Mouse (Mus musculus) layer of hippocampus, adult 11-12 months (tissue): Measurements from ENCODE around the gene Pcif1.

Experiments used
- DNase-seq: peaks from one replicate; pipeline ENCODE4 v3.0.0; 2022; ENCODE audit warnings: low spot score

Pcif1 gene

GRCm38 (mm10) chr2:164894048-164894447, 14.9 kb downstream of the Pcif1 start:
- DNase-seq, result no peak

GRCm38 (mm10) chr2:164894644-164895043, 15.5 kb downstream of the Pcif1 start:
- DNase-seq, result no peak

- no peak for DNase-seq
Observed at GRCm38 (mm10) chr2:164895885-164896284, 16.8 kb downstream of the Pcif1 start.

- no peak for DNase-seq
Observed at GRCm38 (mm10) chr2:164898008-164898407, 18.9 kb downstream of the Pcif1 start.

- DNase-seq, result no peak
Observed at GRCm38 (mm10) chr2:164899034-164899433, 19.9 kb downstream of the Pcif1 start.

- no peak for DNase-seq
Observed at GRCm38 (mm10) chr2:164899723-164900459, 20.8 kb downstream of the Pcif1 start.

- no peak for DNase-seq
Observed at GRCm38 (mm10) chr2:164901380-164901779, 22.3 kb downstream of the Pcif1 start.

GRCm38 (mm10) chr2:164903496-164903895, 24.4 kb downstream of the Pcif1 start:
- no peak for DNase-seq

GRCm38 (mm10) chr2:164906071-164906470, 27.0 kb downstream of the Pcif1 start:
- DNase-seq, result no peak

- no peak for DNase-seq
Observed at GRCm38 (mm10) chr2:164907511-164907910, 28.4 kb downstream of the Pcif1 start.

- DNase-seq, result no peak
Observed at GRCm38 (mm10) chr2:164908011-164908410, 28.9 kb downstream of the Pcif1 start.

- no peak for DNase-seq
Observed at GRCm38 (mm10) chr2:164909100-164909499, 30.0 kb downstream of the Pcif1 start.

- peak; percentile 42 for DNase-seq
Observed at GRCm38 (mm10) chr2:164909542-164909941, 30.4 kb downstream of the Pcif1 start.

GRCm38 (mm10) chr2:164910360-164911061, 31.4 kb downstream of the Pcif1 start:
- peak; percentile 22 for DNase-seq

GRCm38 (mm10) chr2:164911086-164912048, 32.3 kb downstream of the Pcif1 start, which contains the start of gene Zfp335:
Zfp335 (minus strand) TSS chr2:164911757.
- peak; percentile 94 for DNase-seq

- DNase-seq, result peak; percentile 69
Observed at GRCm38 (mm10) chr2:164912151-164912550, 33.0 kb downstream of the Pcif1 start.

- no peak for DNase-seq
Observed at GRCm38 (mm10) chr2:164912749-164913427, 33.8 kb downstream of the Pcif1 start.

GRCm38 (mm10) chr2:164913428-164913786, 34.3 kb downstream of the Pcif1 start:
- peak; percentile 48 for DNase-seq

- no peak for DNase-seq
Observed at GRCm38 (mm10) chr2:164916820-164917219, 37.7 kb downstream of the Pcif1 start.

GRCm38 (mm10) chr2:164917371-164917770, 38.3 kb downstream of the Pcif1 start:
- no peak for DNase-seq

GRCm38 (mm10) chr2:164918325-164918724, 39.2 kb downstream of the Pcif1 start:
- DNase-seq, result peak; percentile 31

- no peak for DNase-seq
Observed at GRCm38 (mm10) chr2:164921984-164922383, 42.9 kb downstream of the Pcif1 start.
